Mouse (Mus musculus) lung, adult 2 months (tissue): ENCODE data around the gene Zfp827.

Experiments used
- CTCF ChIP-seq: fragments of 200-500 bp; IDR thresholded peaks from 2 replicates; pipeline ENCODE4 v1.5.1; 2011; ENCODE audit warnings: mild to moderate bottlenecking, low read length, control low read depth; ENCODE audit not compliant: insufficient read depth
- POLR2A ChIP-seq: fragments of 200-500 bp; IDR thresholded peaks from 2 replicates; pipeline ENCODE4 v1.6.1; 2011; ENCODE audit warnings: low read depth, mild to moderate bottlenecking, control low read depth, low read length, borderline replicate concordance; ENCODE audit errors: extremely low read depth

- TF ChIP-seq POLR2A, result no peak
- TF ChIP-seq CTCF, result no peak
These were observed 179.9 kb downstream of the Zfp827 start for GRCm38 (mm10) chr8:79208181-79208580.
